Mouse (Mus musculus) heart, embryonic 14.5 days (tissue): ENCODE measurements around the gene Srgap3. TPM values are rescaled to one million over a fixed set of nuclear protein-coding genes. Genes with fewer than 3 reads are reported as not detected.

ENCODE experiments used
- ATAC-seq: fragments of 200-750 bp; cut with Nextera tagmentation; 2 replicates; pipeline ENCODE4 v1.8.0; 2017; ENCODE audit warnings: low read depth, moderate TSS enrichment; ENCODE audit not compliant: insufficient number of reproducible peaks, insufficient read depth, low FRiP score
- H3K27ac ChIP-seq, 2 experiments: fragments of 200-500 bp in 1 of 2; fragments of 300-500 bp in 1 of 2; sonication (generic) in 1 of 2; replicated peaks in 1 of 2; 2 replicates each; pipeline ENCODE4 v1.5.1; 2012 to 2014; ENCODE audit warnings: low read depth in 2 of 2, low read length in 2 of 2, control low read depth in 1 of 2, mild to moderate bottlenecking in 1 of 2, mixed read lengths in 1 of 2; ENCODE audit not compliant: control insufficient read depth in 1 of 2, insufficient read depth in 1 of 2
- H3K27me3 ChIP-seq: fragments of 300-500 bp; sonication (generic); 2 replicates; pipeline ENCODE4 v1.6.1; 2014; ENCODE audit warnings: mild to moderate bottlenecking, low read length, control low read depth; ENCODE audit not compliant: control insufficient read depth, insufficient read depth
- H3K36me3 ChIP-seq: fragments of 300-500 bp; sonication (generic); 2 replicates; pipeline ENCODE4 v1.6.1; 2014; ENCODE audit warnings: mild to moderate bottlenecking, control low read depth, low read length, mixed read lengths; ENCODE audit not compliant: control insufficient read depth, insufficient read depth
- H3K4me1 ChIP-seq, 2 experiments: fragments of 200-500 bp in 1 of 2; fragments of 300-500 bp in 1 of 2; sonication (generic) in 1 of 2; 2 replicates each; pipeline ENCODE4 v1.6.1; 2012 to 2014; ENCODE audit warnings: low read length in 2 of 2, control low read depth in 1 of 2, mixed read lengths in 1 of 2; ENCODE audit not compliant: control insufficient read depth in 2 of 2, insufficient read depth in 2 of 2
- H3K4me2 ChIP-seq: fragments of 300-500 bp; sonication (generic); 2 replicates; pipeline ENCODE4 v1.6.1; 2014; ENCODE audit warnings: mild to moderate bottlenecking, low read length
- H3K4me3 ChIP-seq, 2 experiments: fragments of 200-500 bp in 1 of 2; fragments of 300-500 bp in 1 of 2; sonication (generic) in 1 of 2; 2 replicates each; pipeline ENCODE4 v1.5.1; 2012 to 2014; ENCODE audit warnings: low read length in 2 of 2, mild to moderate bottlenecking in 2 of 2, control low read depth in 1 of 2, low read depth in 1 of 2, moderate library complexity in 1 of 2; ENCODE audit not compliant: control insufficient read depth in 1 of 2, insufficient read depth in 1 of 2
- H3K9ac ChIP-seq: fragments of 300-500 bp; sonication (generic); 2 replicates; pipeline ENCODE4 v1.6.1; 2014; ENCODE audit warnings: mild to moderate bottlenecking, low read length
- H3K9me3 ChIP-seq: fragments of 300-500 bp; sonication (generic); 2 replicates; pipeline ENCODE4 v1.6.1; 2016; ENCODE audit warnings: low read length, control low read depth; ENCODE audit not compliant: control insufficient read depth
- WGBS: fragments of 180-500 bp; shearing (Covaris S2); extraction: QIAGEN DNeasy Blood & Tissue Kit; methylation state at CpG from one replicate; pipeline ENCODE4 v1.1.7; 2014; 5-methylcytosine and 5-hydroxymethylcytosine counted together
- polyA plus RNA-seq: library from polyadenylated mRNA; unstranded; fragments of >200 nt; fragmentation: Nextera tagmentation; extraction: Ambion mirVana; gene quantifications from 2 replicates; pipeline ENCODE4 v1.2.1, GENCODE M21; 2014

Srgap3 gene
- polyA plus RNA-seq, 1 experiment from 2014 or later: 1.1 TPM

DNA sequence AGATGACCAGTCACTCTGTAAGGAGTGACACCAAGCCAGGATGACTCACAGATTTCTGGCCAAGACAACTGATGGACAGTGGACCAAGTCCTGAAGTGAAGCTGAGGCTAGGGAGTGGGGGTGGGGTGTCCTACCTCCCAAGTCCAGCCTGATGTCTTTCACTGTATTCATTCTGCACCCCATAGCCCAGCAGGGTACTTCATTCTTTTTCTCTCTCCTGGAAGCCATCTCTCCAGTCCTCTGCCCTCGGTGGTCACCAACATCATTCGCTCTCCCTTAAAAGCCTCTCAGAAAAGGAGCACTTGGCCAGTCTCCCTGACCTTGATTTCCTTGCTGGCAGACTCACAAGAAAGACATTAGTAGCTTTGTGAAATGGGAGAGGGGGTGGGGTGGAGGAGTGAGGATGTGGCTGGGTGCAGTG, 56.7 kb downstream of the Srgap3 start:
- Histone ChIP-seq H3K4me1 (peaks cover 0 to 2% of the 10 kb centered on the region in 2 experiments; a peak in 1 of 4 replicates), H3K9ac (no peak overlapping the region), H3K27ac (no peak overlapping the region), H3K9me3 (no peaks in the 10 kb centered on the region), H3K4me2 (no peak overlapping the region), H3K36me3 (no peaks in the 10 kb centered on the region), H3K27me3 (peaks cover 3% of the 10 kb centered on the region), H3K4me3 (no peak overlapping the region)
- 73% methylated on average over 2 of the region's 2 CpGs for WGBS
- no peak for ATAC-seq

DNA sequence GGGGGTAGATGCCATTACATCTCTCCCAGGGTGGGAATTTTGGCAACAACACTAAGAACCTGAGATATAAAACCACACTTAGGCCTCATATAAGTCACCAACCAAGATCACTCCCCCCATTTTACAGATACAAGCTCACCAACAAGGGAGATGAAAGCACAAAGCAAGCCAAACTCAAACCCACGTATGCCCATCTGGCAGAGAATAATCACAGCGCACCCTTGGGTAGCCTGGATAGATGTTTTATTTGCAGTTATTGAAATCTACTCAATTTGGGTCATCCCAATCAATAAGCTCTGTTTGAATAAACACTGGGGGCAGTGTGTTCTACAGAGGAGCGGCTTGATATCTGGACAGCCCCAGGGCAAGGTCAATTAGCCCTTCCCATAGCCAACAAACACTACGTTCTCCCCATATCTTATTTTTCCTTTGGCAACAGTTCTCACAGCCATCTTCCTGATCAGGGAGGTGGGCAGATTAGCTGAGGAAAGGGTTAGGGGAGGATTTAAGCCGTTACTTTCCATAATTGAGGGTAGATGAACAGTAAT, 63.4 kb downstream of the Srgap3 start:
- WGBS: 77% methylated on average over 5 of the region's 5 CpGs
- peaks cover 17% of the 10 kb centered on the region for H3K27me3 ChIP-seq

GRCm38 (mm10) chr6:112880048-112880534, 67.0 kb downstream of the Srgap3 start:
- H3K27me3 ChIP-seq: peaks cover 15% of the 10 kb centered on the region
- no peak overlapping the region for H3K9ac ChIP-seq
- no peak overlapping the region for H3K27ac ChIP-seq
- H3K9me3 ChIP-seq: no peaks in the 10 kb centered on the region
- H3K4me1 ChIP-seq: no peaks in the 10 kb centered on the region; a peak in 1 of 4 replicates
- no peak for ATAC-seq
- H3K4me3 ChIP-seq: no peak overlapping the region
- WGBS: 44% methylated on average over 5 of the region's 5 CpGs
- H3K36me3 ChIP-seq: no peaks in the 10 kb centered on the region
- H3K4me2 ChIP-seq: no peak overlapping the region

More for the DNA sequence above, 63.4 kb downstream of the Srgap3 start:
- Histone ChIP-seq H3K4me2 (no peak overlapping the region), H3K9me3 (no peaks in the 10 kb centered on the region), H3K9ac (no peak overlapping the region), H3K27ac (no peak overlapping the region), H3K36me3 (no peaks in the 10 kb centered on the region), H3K4me1 (no peaks in the 10 kb centered on the region; a peak in 1 of 4 replicates), H3K4me3 (no peak overlapping the region)
- ATAC-seq: no peak

- WGBS: 56% methylated on average over 5 of the region's 5 CpGs
- Histone ChIP-seq H3K27ac (no peak overlapping the region), H3K9ac (no peak overlapping the region), H3K4me2 (no peak overlapping the region), H3K36me3 (no peaks in the 10 kb centered on the region), H3K4me3 (no peak overlapping the region), H3K4me1 (no peaks in the 10 kb centered on the region; a peak in 1 of 4 replicates), H3K9me3 (no peaks in the 10 kb centered on the region), H3K27me3 (peaks cover 8% of the 10 kb centered on the region; the same call in 1 of the 2 replicates)
- ATAC-seq: no peak
These were observed 67.9 kb downstream of the Srgap3 start for GRCm38 (mm10) chr6:112879154-112879553.

- peaks cover 6 to 8% of the 10 kb centered on the region in 2 experiments; a peak in 2 of 4 replicates for H3K4me1 ChIP-seq
- H3K27me3 ChIP-seq: no peaks in the 10 kb centered on the region; the same call in 1 of the 2 replicates
- H3K4me2 ChIP-seq: no peak overlapping the region
- no peaks in the 10 kb centered on the region for H3K9me3 ChIP-seq
- no peak overlapping the region for H3K4me3 ChIP-seq
- H3K27ac ChIP-seq: no peak overlapping the region
- H3K36me3 ChIP-seq: no peaks in the 10 kb centered on the region
- ATAC-seq: no peak
- H3K9ac ChIP-seq: no peak overlapping the region
- WGBS: 82% methylated on average over 9 of the region's 9 CpGs
These were observed 73.8 kb downstream of the Srgap3 start for GRCm38 (mm10) chr6:112873089-112873835.

DNA sequence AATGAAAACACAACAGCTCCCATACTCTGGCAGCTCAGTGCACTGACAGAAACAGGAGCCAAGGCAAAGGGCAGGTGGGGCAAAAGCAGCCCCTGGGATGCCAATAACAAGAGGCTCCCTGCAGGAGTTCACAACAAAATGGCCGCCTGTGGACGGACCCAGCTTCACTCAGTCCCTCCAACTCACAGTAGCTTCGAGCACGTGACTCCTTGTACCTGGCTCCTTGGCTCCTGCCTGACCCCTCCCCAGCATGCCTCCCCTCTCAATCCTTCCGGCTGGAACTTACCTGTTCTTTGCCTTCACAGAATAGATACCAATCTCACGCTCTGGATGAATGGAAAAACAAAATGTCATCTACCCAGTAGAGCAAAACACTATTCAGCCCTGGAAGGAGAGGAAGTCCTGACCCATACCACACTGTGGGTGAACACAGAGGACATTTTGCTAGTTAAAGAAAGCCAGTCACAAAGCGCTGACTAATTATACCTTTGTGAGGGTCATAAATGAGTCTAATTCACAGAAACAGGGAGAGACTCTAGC, 75.8 kb downstream of the Srgap3 start:
- Histone ChIP-seq H3K4me2 (no peak overlapping the region), H3K36me3 (no peaks in the 10 kb centered on the region), H3K4me3 (no peak overlapping the region), H3K4me1 (peaks cover 10 to 16% of the 10 kb centered on the region in 2 experiments; a peak in 3 of 4 replicates), H3K27ac (no peak overlapping the region), H3K9me3 (no peaks in the 10 kb centered on the region), H3K27me3 (no peaks in the 10 kb centered on the region; the same call in 1 of the 2 replicates), H3K9ac (no peak overlapping the region)
- no peak for ATAC-seq
- WGBS: 81% methylated on average over 7 of the region's 7 CpGs

DNA sequence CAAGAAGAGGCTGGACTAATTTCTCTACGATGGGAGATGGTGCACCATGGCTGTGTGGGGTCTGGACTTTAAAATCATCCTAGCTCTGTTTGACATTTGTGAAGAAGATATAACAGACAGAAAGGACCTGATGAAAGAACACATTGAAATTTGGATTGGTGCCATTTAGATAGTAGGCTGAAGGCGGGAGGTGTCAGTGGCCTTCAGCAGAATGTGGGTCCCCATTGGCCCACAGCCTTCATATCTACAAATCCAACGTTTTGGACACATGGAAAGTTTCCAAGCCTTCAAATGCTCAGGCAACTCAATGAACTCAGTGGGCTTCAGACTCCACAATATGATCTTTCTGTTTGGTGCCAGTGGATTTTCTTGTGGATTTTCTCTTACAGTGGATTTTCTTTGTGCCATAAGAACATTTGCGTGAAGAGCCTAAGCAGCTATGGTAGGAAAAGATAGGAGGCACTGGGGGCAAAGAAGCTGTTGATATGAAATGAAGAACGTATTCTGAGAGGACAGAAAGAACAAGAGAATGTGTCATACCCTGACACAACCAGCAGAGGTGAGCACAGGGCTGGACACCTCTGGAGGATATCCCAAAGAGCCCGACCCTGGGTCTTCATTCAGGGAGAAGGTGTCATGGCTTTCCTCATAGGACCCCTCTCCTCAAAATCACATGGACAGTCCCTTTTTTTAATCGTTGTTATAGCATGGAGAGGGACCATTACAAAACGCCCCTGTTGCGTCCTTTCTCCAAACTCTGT, 78.7 kb downstream of the Srgap3 start:
- no peak overlapping the region for H3K4me3 ChIP-seq
- no peaks in the 10 kb centered on the region; the same call in 1 of the 2 replicates for H3K27me3 ChIP-seq
- H3K4me2 ChIP-seq: 0 out of 2 replicates have a peak overlapping the region, but pooled peaks have one; percentile 26
- no peak overlapping the region for H3K9ac ChIP-seq
- no peaks in the 10 kb centered on the region for H3K36me3 ChIP-seq
- H3K27ac ChIP-seq: no peak overlapping the region
- WGBS: 49% methylated on average over 9 of the region's 9 CpGs
- peaks cover 19 to 28% of the 10 kb centered on the region in 2 experiments for H3K4me1 ChIP-seq
- 0 out of 2 replicates have a peak, but pooled peaks have one; percentile 29 for ATAC-seq
- H3K9me3 ChIP-seq: no peaks in the 10 kb centered on the region
